Mouse (Mus musculus): Measurements from ENCODE around the gene Gpr83.

- no peak for TF ChIP-seq CTCF (IDR thresholded peaks at IDR 0.05; ENCODE audit: borderline replicate concordance, control insufficient read depth, extremely low read depth, insufficient read depth, low read length, poor library complexity)
- TF ChIP-seq POLR2A (IDR thresholded peaks at IDR 0.05; ENCODE audit: control insufficient read depth, extremely low read depth, insufficient read depth, low read length, poor library complexity) = no peak
Measured at GRCm38 (mm10) chr9:14870377-14870776, 10.4 kb downstream of the Gpr83 start.
